Mouse (Mus musculus): ENCODE data around the gene Tmem145. TPM values are rescaled to one million over a fixed set of nuclear protein-coding genes. Genes with fewer than 3 reads are reported as not detected.

The Tmem145 gene
- polyA plus RNA-seq (2017; shearing (Covaris generic)), result not detected

GRCm38 (mm10) chr7:25305956-25306613, at the start of gene Tmem145:
Tmem145 (plus strand) TSS chr7:25306106.

GRCm38 (mm10) chr7:25267301-25267750, 38.6 kb upstream of the Tmem145 start, which contains the start of gene Cic:
Cic (plus strand) TSS chr7:25267704.

GRCm38 (mm10) chr7:25297454-25298325, 8.2 kb upstream of the Tmem145 start, which contains the start of gene Pafah1b3:
Pafah1b3 (minus strand) TSS chr7:25297986.

GRCm38 (mm10) chr7:25301063-25301462, 4.8 kb upstream of the Tmem145 start, which contains the start of gene Prr19:
Prr19 (plus strand) TSS chr7:25301411.

GRCm38 (mm10) chr7:25316532-25317445, 10.9 kb downstream of the Tmem145 start, which contains the start of gene Megf8:
Megf8 (plus strand) TSS chr7:25317164.

Other genes with a start within 250 kb of the Tmem145 start
- 5.2 TPM for gene Grik5, start 233.8 kb upstream of the Tmem145 start, polyA plus RNA-seq (2017; shearing (Covaris generic))
- gene Zfp574, start 233.5 kb upstream of the Tmem145 start, polyA plus RNA-seq (2017; shearing (Covaris generic)), result 34.8 TPM
- 138 TPM for gene Pou2f2, start 126.4 kb upstream of the Tmem145 start, polyA plus RNA-seq (2017; shearing (Covaris generic))
- gene Dedd2, start 85.5 kb upstream of the Tmem145 start, polyA plus RNA-seq (2017; shearing (Covaris generic)), result 50.7 TPM
- 4.6 TPM for gene Zfp526, start 84.7 kb upstream of the Tmem145 start, polyA plus RNA-seq (2017; shearing (Covaris generic))
- gene Gsk3a, start 68.3 kb upstream of the Tmem145 start, polyA plus RNA-seq (2017; shearing (Covaris generic)), result 7.1 TPM
- gene Erf, start 55.3 kb upstream of the Tmem145 start, polyA plus RNA-seq (2017; shearing (Covaris generic)), result 1.1 TPM
- 32.7 TPM for gene Cic, start 38.4 kb upstream of the Tmem145 start, polyA plus RNA-seq (2017; shearing (Covaris generic))
- gene Pafah1b3, start 8.1 kb upstream of the Tmem145 start, polyA plus RNA-seq (2017; shearing (Covaris generic)), result 43.9 TPM
- not detected for gene Prr19, start 4.7 kb upstream of the Tmem145 start, polyA plus RNA-seq (2017; shearing (Covaris generic))
- gene Megf8, start 11.1 kb downstream of the Tmem145 start, polyA plus RNA-seq (2017; shearing (Covaris generic)), result 0.24 TPM
- gene Cnfn, start 63.6 kb downstream of the Tmem145 start, polyA plus RNA-seq (2017; shearing (Covaris generic)), result not detected
- 18.2 TPM for gene Lipe, start 92.6 kb downstream of the Tmem145 start, polyA plus RNA-seq (2017; shearing (Covaris generic))
- not detected for gene Cxcl17, start 106.8 kb downstream of the Tmem145 start, polyA plus RNA-seq (2017; shearing (Covaris generic))
- 0.37 TPM for gene Ceacam1, start 171.5 kb downstream of the Tmem145 start, polyA plus RNA-seq (2017; shearing (Covaris generic))
- gene Ceacam2, start 233.8 kb downstream of the Tmem145 start, polyA plus RNA-seq (2017; shearing (Covaris generic)), result not detected

Measured in activated CD4-positive, CD25-positive, alpha-beta regulatory T cell, adult 9 weeks (primary cell).